Mouse (Mus musculus) hindbrain, embryonic 11.5 days (tissue): Measurements from ENCODE around the gene Atp6v1a. TPM values are rescaled to one million over a fixed set of nuclear protein-coding genes. Genes with fewer than 3 reads are reported as not detected.

ENCODE experiments used
- ATAC-seq: fragments of 200-750 bp; cut with Nextera tagmentation; 2 replicates; pipeline ENCODE4 v1.8.0; 2017; ENCODE audit warnings: mild to moderate bottlenecking, moderate TSS enrichment, moderate library complexity; ENCODE audit not compliant: low FRiP score
- DNase-seq: peaks from one replicate; pipeline ENCODE4 v3.0.0-alpha.2; 2015; ENCODE audit warnings: low spot score
- H3K27ac ChIP-seq: fragments of 300-500 bp; sonication (generic); 2 replicates; pipeline ENCODE4 v1.5.1; 2014; ENCODE audit warnings: mild to moderate bottlenecking, low read depth, low read length
- H3K27me3 ChIP-seq: fragments of 300-500 bp; sonication (generic); 2 replicates; pipeline ENCODE4 v1.6.1; 2014; ENCODE audit warnings: mild to moderate bottlenecking, low read length, moderate library complexity, mixed read lengths; ENCODE audit not compliant: control insufficient read depth, insufficient read depth
- H3K36me3 ChIP-seq: fragments of 300-500 bp; sonication (generic); 2 replicates; pipeline ENCODE4 v1.6.1; 2014; ENCODE audit warnings: mild to moderate bottlenecking, low read length, moderate library complexity, mixed read lengths; ENCODE audit not compliant: control insufficient read depth, insufficient read depth
- H3K4me1 ChIP-seq: fragments of 300-500 bp; sonication (generic); replicated peaks from 2 replicates; pipeline ENCODE4 v1.6.1; 2014; ENCODE audit warnings: low read length, mixed read lengths; ENCODE audit not compliant: control insufficient read depth, insufficient read depth
- H3K4me2 ChIP-seq: fragments of 300-500 bp; sonication (generic); replicated peaks from 2 replicates; pipeline ENCODE4 v1.6.1; 2014; ENCODE audit warnings: mild to moderate bottlenecking, low read depth, low read length
- H3K4me3 ChIP-seq: fragments of 300-500 bp; sonication (generic); 2 replicates; pipeline ENCODE4 v1.5.1; 2014; ENCODE audit warnings: low read depth, low read length
- H3K9ac ChIP-seq: fragments of 300-500 bp; sonication (generic); 2 replicates; pipeline ENCODE4 v1.6.1; 2014; ENCODE audit warnings: low read depth, low read length
- H3K9me3 ChIP-seq: fragments of 300-500 bp; sonication (generic); 2 replicates; pipeline ENCODE4 v1.6.1; 2016; ENCODE audit warnings: low read length; ENCODE audit not compliant: control insufficient read depth
- WGBS: fragments of 180-500 bp; shearing (Covaris S2); extraction: QIAGEN DNeasy Blood & Tissue Kit; methylation state at CpG from one replicate; pipeline ENCODE4 v1.1.7; 2014; 5-methylcytosine and 5-hydroxymethylcytosine counted together
- polyA plus RNA-seq: library from polyadenylated mRNA; unstranded; fragments of >200 nt; fragmentation: Nextera tagmentation; extraction: Ambion mirVana; gene quantifications from 2 replicates; pipeline ENCODE4 v1.2.1, GENCODE M21; 2014

Atp6v1a gene
- polyA plus RNA-seq, 1 experiment from 2014 or later = 73.9 TPM

DNA sequence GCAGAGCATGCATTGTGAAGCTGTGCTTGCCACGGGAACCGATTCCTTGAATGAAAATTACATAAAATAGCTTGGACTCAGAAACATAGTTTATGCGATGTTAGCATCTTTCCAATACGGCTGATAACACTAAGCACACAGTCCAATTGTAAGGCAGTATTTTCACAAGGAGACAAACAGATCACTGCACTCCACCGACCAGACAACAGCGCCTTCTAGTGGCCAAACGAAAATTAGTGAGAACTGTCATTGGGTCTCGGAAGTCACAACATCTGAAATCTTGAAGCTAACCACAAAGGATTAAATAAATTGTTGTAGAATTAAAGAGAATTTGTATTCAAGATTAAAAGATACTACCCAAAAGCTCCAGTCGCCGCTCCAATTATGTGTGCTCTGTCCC, 80.8 kb downstream of the Atp6v1a start:
- no peak overlapping the region for H3K4me2 ChIP-seq
- H3K27me3 ChIP-seq = no peaks in the 10 kb centered on the region
- no peaks in the 10 kb centered on the region for H3K9me3 ChIP-seq
- WGBS = 30% methylated on average over 10 of the region's 10 CpGs
- no peak overlapping the region for H3K27ac ChIP-seq
- H3K36me3 ChIP-seq = no peaks in the 10 kb centered on the region
- ATAC-seq (no peak), DNase-seq (peak; percentile 82)
- no peak overlapping the region for H3K9ac ChIP-seq
- H3K4me3 ChIP-seq = no peak overlapping the region
- H3K4me1 ChIP-seq = no peaks in the 10 kb centered on the region

DNA sequence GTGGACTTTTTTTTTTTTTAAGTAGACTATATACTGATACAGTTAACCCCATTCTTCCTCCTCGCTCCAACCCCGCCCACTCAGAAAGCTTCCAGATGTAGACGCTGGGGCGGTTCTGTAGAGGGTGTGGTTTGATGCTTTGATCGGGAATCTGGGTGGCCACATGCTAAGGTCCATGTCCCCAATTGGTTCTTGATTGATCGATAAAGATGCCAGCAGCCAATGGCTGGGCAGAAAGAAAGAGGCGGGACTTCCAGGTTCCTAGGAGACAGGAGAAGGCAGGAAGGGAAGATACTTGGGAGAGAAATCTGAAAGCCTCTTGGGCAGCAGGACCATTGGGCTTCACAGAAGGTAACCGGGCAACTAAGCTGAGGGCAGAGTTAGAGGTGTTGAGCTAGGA, 83.7 kb downstream of the Atp6v1a start:
- H3K4me3 ChIP-seq = no peak overlapping the region
- no peak overlapping the region for H3K9ac ChIP-seq
- peak; percentile 8 for DNase-seq
- no peak overlapping the region for H3K4me2 ChIP-seq
- H3K27me3 ChIP-seq = no peaks in the 10 kb centered on the region
- H3K27ac ChIP-seq = no peak overlapping the region
- 0 out of 2 replicates have a peak, but pooled peaks have one; percentile 17 for ATAC-seq
- H3K9me3 ChIP-seq = no peaks in the 10 kb centered on the region
- H3K4me1 ChIP-seq = no peaks in the 10 kb centered on the region
- WGBS = 59% methylated on average over 8 of the region's 8 CpGs
- no peaks in the 10 kb centered on the region for H3K36me3 ChIP-seq

DNA sequence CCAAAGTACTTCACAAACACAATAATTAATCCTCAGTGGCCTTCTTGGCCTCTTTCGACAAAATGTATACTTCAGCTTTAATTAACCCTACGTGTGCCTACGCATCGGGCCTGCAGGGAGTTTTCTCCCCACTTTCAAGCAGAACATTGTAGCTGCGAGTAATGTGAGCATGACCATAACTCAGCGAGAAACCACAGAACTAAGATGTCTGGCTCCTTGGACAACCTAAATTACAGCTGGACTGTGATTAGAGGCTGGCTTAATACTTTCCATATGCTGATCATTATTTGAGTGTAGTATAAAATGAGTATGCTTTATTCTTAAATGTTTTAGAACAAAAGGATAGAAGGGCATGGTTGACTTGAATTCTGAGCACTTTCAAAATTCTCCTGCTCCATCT, 86.2 kb downstream of the Atp6v1a start:
- H3K4me1 ChIP-seq = no peaks in the 10 kb centered on the region
- 76% methylated on average over 6 of the region's 6 CpGs for WGBS
- no peak overlapping the region for H3K27ac ChIP-seq
- H3K4me3 ChIP-seq = no peak overlapping the region
- no peaks in the 10 kb centered on the region for H3K36me3 ChIP-seq
- H3K9me3 ChIP-seq = no peaks in the 10 kb centered on the region
- H3K9ac ChIP-seq = no peak overlapping the region
- ATAC-seq = no peak
- H3K4me2 ChIP-seq = no peak overlapping the region
- no peaks in the 10 kb centered on the region for H3K27me3 ChIP-seq
- DNase-seq = no peak

DNA sequence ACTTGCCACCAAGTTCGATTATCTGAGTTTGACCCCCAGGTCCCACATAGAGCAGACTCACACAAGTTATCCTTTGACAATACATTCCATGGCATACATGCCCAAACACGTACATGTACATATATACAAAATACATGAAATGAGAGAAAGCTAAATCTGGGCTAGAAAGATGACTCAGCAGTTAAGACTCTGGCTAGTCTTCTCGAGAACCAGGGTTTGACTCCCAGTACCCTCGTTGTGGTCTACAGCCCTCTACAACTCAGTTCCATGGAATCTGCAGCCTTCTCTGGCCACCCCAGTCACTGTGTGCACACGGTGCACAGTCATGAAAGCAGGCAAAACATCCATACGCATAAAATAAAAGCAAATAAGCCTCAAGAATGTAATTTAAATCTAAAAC, 87.1 kb downstream of the Atp6v1a start:
- Histone ChIP-seq H3K4me3 (no peak overlapping the region), H3K36me3 (no peaks in the 10 kb centered on the region), H3K4me1 (no peaks in the 10 kb centered on the region), H3K9ac (no peak overlapping the region), H3K27ac (no peak overlapping the region), H3K4me2 (no peak overlapping the region), H3K9me3 (no peaks in the 10 kb centered on the region), H3K27me3 (no peaks in the 10 kb centered on the region)
- 86% methylated on average over 6 of the region's 6 CpGs for whole genome bisulfite sequencing
- ATAC-seq = no peak
- DNase-seq = no peak

DNA sequence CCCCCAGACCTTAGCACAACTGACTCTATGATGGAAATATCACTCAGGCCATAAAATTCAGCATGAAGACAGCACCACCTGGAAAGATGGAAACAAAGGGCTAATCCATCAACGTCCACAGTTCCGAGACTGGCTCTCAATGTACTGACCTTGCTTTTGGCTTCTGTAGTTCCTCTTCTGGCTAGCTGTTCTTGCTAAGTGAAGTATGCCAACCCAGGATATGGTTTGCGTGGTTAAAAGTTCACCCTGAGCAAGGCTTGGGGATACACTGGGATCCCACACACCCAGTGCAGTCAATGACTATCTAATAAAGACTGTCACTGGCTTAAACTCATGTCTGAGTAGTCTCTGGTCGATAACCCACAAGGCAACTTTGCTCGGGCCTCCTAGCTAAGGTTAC, 89.4 kb downstream of the Atp6v1a start:
- H3K4me3 ChIP-seq = no peak overlapping the region
- ATAC-seq (no peak), DNase-seq (no peak)
- no peaks in the 10 kb centered on the region for H3K36me3 ChIP-seq
- no peaks in the 10 kb centered on the region for H3K27me3 ChIP-seq
- no peak overlapping the region for H3K4me2 ChIP-seq
- H3K4me1 ChIP-seq = no peaks in the 10 kb centered on the region
- no peaks in the 10 kb centered on the region for H3K9me3 ChIP-seq
- no peak overlapping the region for H3K27ac ChIP-seq
- 79% methylated on average over 5 of the region's 5 CpGs for WGBS
- H3K9ac ChIP-seq = no peak overlapping the region

DNA sequence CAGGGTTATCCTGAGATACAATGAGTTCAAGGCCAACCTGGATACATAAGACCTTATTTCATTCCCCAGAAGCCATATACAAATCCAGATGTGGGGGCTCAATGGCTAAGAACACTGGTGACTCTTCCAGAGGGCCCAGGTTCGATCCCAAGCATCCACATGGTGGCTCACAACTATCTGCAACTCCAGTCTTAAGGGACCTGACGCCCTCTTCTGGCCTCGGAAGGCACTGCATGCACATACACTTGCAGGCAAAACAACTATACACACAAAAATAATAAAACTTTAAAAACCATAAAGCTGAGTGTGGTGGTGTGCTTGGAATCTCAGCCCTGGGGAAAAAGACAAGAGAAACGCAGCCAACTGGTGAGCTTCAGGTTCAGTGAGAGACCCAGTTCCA, 100.4 kb downstream of the Atp6v1a start:
- no peak overlapping the region for H3K4me3 ChIP-seq
- ATAC-seq (no peak), DNase-seq (no peak)
- no peak overlapping the region for H3K9ac ChIP-seq
- no peaks in the 10 kb centered on the region for H3K4me1 ChIP-seq
- H3K36me3 ChIP-seq = no peaks in the 10 kb centered on the region
- H3K9me3 ChIP-seq = no peaks in the 10 kb centered on the region
- H3K27ac ChIP-seq = no peak overlapping the region
- WGBS = 77% methylated on average over 4 of the region's 4 CpGs
- no peaks in the 10 kb centered on the region for H3K27me3 ChIP-seq
- no peak overlapping the region for H3K4me2 ChIP-seq

Other genes starting within 250 kb of the Atp6v1a start
- 12.6 and 18.4 TPM in 2 replicates for gene Ccdc191, start 249.9 kb downstream of the Atp6v1a start, polyA plus RNA-seq
- gene Qtrt2, start 212.9 kb downstream of the Atp6v1a start, polyA plus RNA-seq = 35.9 and 42.2 TPM in 2 replicates
- 0.28 and 1.3 TPM in 2 replicates for gene Zdhhc23, start 159.9 kb downstream of the Atp6v1a start, polyA plus RNA-seq
- gene Gramd1c, start 76.4 kb downstream of the Atp6v1a start, polyA plus RNA-seq = 3.3 and 4.3 TPM in 2 replicates
- gene Naa50, start 125 bp upstream of the Atp6v1a start, polyA plus RNA-seq = 76.0 and 86.1 TPM in 2 replicates
- gene Usf3, start 33.5 kb upstream of the Atp6v1a start, polyA plus RNA-seq = 4.7 and 6.6 TPM in 2 replicates
- gene Sidt1, start 193.5 kb upstream of the Atp6v1a start, polyA plus RNA-seq = 0.20 and 0.28 TPM in 2 replicates
- gene Spice1, start 207.4 kb upstream of the Atp6v1a start, polyA plus RNA-seq = 27.2 and 30.1 TPM in 2 replicates